Mouse (Mus musculus) brain, embryonic 14.5 days (tissue): ENCODE measurements around the gene Gm10065. TPM values are rescaled to one million over a fixed set of nuclear protein-coding genes. Genes with fewer than 3 reads are reported as not detected.
A peak's percentile ranks its signal among the peaks of the same experiment; 100 is the strongest.

Experiments
- DNase-seq: peaks from one replicate; pipeline ENCODE4 v3.0.0-alpha.2; 2011; ENCODE audit warnings: low read depth
- CTCF ChIP-seq: fragments of 200-500 bp; IDR thresholded peaks from 2 replicates; pipeline ENCODE4 v1.5.1; 2012; ENCODE audit warnings: inconsistent platforms, mild to moderate bottlenecking, moderate library complexity, borderline replicate concordance; ENCODE audit not compliant: insufficient read depth, insufficient read length; ENCODE audit errors: extremely low read depth
- POLR2A ChIP-seq: fragments of 200-500 bp; IDR thresholded peaks from 2 replicates; pipeline ENCODE4 v1.6.1; 2012; ENCODE audit warnings: mild to moderate bottlenecking, inconsistent platforms, borderline replicate concordance; ENCODE audit not compliant: poor library complexity, insufficient read depth, insufficient read length, severe bottlenecking; ENCODE audit errors: extremely low read depth
- polyA plus RNA-seq: library from polyadenylated mRNA; depleted of rRNA; stranded (reverse); fragments of >200 nt; gene quantifications from 2 replicates; pipeline ENCODE4 v1.2.3, GENCODE M21; 2012; rRNA removed

Gm10065 gene
- polyA plus RNA-seq, 1 experiment = not detected

GRCm38 (mm10) chr13:21454133-21454532 lies 25.1 kb downstream of the Gm10065 start:
- TF ChIP-seq POLR2A = no peak
- no peak for TF ChIP-seq CTCF
- DNase-seq = no peak

DNA sequence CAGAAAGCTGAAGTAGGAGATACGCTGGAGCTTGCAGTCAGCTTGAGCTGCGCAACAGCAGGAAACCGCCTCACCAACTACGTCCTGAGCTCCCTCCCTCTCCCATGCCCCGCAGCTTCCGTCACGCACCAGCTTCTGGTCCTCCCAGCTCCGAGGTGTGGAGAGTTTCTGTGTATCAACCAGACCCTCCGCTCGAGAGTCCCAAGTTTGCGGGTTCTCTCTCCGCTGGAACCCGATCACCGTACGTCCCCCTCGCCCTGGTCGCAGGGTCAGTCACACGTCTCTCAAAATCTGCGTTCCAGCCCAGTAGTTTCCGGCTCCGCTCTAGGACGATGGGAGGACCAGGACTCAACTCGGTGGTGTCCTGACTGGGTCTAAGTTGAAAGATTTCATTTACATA lies 25.8 kb downstream of the Gm10065 start, which contains the start of gene Zscan26:
Gene Zscan26 (minus strand): TSS at position 282 of the 400 bp plus-strand sequence.
- TF ChIP-seq POLR2A (peak; percentile 8; the same call in 1 of the 2 replicates), CTCF (no peak)
- peak; percentile 94 for DNase-seq

GRCm38 (mm10) chr13:21453042-21453441 lies 26.2 kb downstream of the Gm10065 start:
- DNase-seq = no peak
- no peak for TF ChIP-seq POLR2A
- TF ChIP-seq CTCF = no peak

- TF ChIP-seq POLR2A (no peak), CTCF (no peak)
- DNase-seq = no peak
Observed at GRCm38 (mm10) chr13:21447856-21448614, 31.2 kb downstream of the Gm10065 start.

DNA sequence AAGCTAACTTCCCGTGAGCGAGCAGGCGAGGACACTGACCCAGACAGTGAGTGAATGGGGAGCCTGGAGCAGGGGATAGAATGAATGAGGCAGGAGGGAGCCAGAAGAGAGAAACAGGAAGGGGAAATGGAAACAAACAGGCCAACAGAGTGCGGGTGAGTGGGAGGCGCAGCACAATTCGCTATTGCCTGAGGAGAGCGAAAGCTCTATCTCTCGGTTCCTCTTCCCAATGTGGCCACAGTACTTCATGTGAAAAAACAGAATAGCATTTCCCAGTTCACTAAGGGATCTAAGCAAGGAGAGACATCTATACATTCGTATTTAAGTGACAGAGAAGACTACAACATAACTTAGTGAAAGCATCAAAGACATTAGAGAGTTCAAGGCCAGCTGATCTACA lies 32.4 kb downstream of the Gm10065 start:
- no peak for DNase-seq
- TF ChIP-seq POLR2A (no peak), CTCF (no peak)

- DNase-seq = no peak
- TF ChIP-seq POLR2A (no peak), CTCF (no peak)
Observed at GRCm38 (mm10) chr13:21441207-21441572, 38.1 kb downstream of the Gm10065 start.

DNA sequence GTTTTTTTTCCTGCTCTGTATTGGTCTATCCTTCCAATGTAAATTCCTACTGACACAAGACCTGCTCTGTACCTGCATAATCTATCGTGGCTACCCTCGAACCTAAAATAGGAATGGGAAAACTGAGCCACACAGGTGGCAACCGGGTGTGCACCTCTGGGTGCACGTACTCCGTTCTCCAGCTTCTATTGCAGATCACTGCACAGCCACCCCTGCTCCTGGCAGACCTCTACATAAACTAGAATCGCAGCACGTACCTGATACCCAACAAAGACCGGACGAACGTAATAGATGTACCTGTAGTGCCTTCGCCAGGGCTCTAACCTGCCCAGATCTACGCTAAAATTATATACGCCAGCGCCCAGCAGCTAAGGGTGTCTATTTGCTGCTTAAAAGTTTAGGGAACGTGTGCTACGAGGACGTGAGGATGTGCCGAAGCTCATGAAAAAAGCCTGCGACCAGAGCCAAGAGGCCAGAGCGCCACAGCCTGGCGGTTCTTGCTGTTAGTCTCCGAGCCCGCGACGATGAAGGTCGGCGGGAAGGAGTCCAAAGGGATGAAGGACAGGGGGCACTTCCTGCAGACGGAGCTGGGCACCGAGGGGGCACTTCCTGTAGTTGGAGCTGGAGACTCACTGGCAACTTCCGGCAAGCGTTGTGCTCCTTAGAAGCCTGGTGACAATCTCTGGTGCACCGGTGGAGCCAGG lies 38.6 kb downstream of the Gm10065 start, which contains the start of gene Pgbd1:
Gene Pgbd1 (minus strand): TSS at position 556 of the 704 bp plus-strand sequence.
- TF ChIP-seq POLR2A (peak; percentile 32; the same call in 1 of the 2 replicates), CTCF (peak; percentile 31; the same call in 1 of the 2 replicates)
- DNase-seq = peak; percentile 96

- no peak for DNase-seq
- no peak for TF ChIP-seq CTCF
- no peak for TF ChIP-seq POLR2A
Observed at GRCm38 (mm10) chr13:21435476-21435875, 43.8 kb downstream of the Gm10065 start.

Other genes with a start within 250 kb of the Gm10065 start
- 0.08 TPM in 2 replicates for gene Gpx5, start 186.7 kb downstream of the Gm10065 start, polyA plus RNA-seq
- gene Gpx6, start 167.3 kb downstream of the Gm10065 start, polyA plus RNA-seq = 0.11 TPM in 1 of 2 replicates, not detected in the other
- gene Olfr1367, start 132.5 kb downstream of the Gm10065 start, polyA plus RNA-seq = not detected in 2 replicates
- gene Zscan12, start 116.6 kb downstream of the Gm10065 start, polyA plus RNA-seq = 9.5 and 10.2 TPM in 2 replicates
- gene Zkscan3, start 76.7 kb downstream of the Gm10065 start, polyA plus RNA-seq = 70.2 and 89.7 TPM in 2 replicates
- 4.1 and 4.9 TPM in 2 replicates for gene Pgbd1, start 38.4 kb downstream of the Gm10065 start, polyA plus RNA-seq
- gene Zscan26, start 25.7 kb downstream of the Gm10065 start, polyA plus RNA-seq = 35.6 and 36.7 TPM in 2 replicates
- gene Nkapl, start 10.9 kb downstream of the Gm10065 start, polyA plus RNA-seq = 1.2 TPM in 2 replicates
- gene Zkscan4, start 534 bp downstream of the Gm10065 start, polyA plus RNA-seq = 4.7 and 5.7 TPM in 2 replicates
- gene AK157302, start 15.8 kb upstream of the Gm10065 start, polyA plus RNA-seq = 0.24 and 0.55 TPM in 2 replicates
- 7.3 and 7.5 TPM in 2 replicates for gene Gm11273, start 22.0 kb upstream of the Gm10065 start, polyA plus RNA-seq
- gene Zkscan8, start 51.7 kb upstream of the Gm10065 start, polyA plus RNA-seq = 11.4 and 12.0 TPM in 2 replicates
- gene Olfr1366, start 63.4 kb upstream of the Gm10065 start, polyA plus RNA-seq = not detected in 2 replicates
- not detected in 2 replicates for gene Olfr1535, start 80.5 kb upstream of the Gm10065 start, polyA plus RNA-seq
- gene Olfr1364, start 102.3 kb upstream of the Gm10065 start, polyA plus RNA-seq = not detected in 2 replicates
- gene Olfr1362, start 134.6 kb upstream of the Gm10065 start, polyA plus RNA-seq = not detected in 2 replicates
- gene Olfr11, start 163.1 kb upstream of the Gm10065 start, polyA plus RNA-seq = not detected in 2 replicates
- gene Olfr1361, start 183.9 kb upstream of the Gm10065 start, polyA plus RNA-seq = not detected in 2 replicates
- gene Olfr1360, start 198.0 kb upstream of the Gm10065 start, polyA plus RNA-seq = not detected in 2 replicates
- gene Olfr1359, start 218.7 kb upstream of the Gm10065 start, polyA plus RNA-seq = not detected in 2 replicates
- 11.3 and 14.5 TPM in 2 replicates for gene Hist1h2bl, start 236.7 kb upstream of the Gm10065 start, polyA plus RNA-seq
- gene Hist1h2ai, start 237.0 kb upstream of the Gm10065 start, polyA plus RNA-seq = 14.3 and 24.3 TPM in 2 replicates
- 39.0 and 49.4 TPM in 2 replicates for gene Hist1h3h, start 238.2 kb upstream of the Gm10065 start, polyA plus RNA-seq
- gene Hist1h2bm, start 242.6 kb upstream of the Gm10065 start, polyA plus RNA-seq = 17.0 and 18.2 TPM in 2 replicates